16 mouse cellular contexts compared by ENCODE assay signal in the genomic region with DNA sequence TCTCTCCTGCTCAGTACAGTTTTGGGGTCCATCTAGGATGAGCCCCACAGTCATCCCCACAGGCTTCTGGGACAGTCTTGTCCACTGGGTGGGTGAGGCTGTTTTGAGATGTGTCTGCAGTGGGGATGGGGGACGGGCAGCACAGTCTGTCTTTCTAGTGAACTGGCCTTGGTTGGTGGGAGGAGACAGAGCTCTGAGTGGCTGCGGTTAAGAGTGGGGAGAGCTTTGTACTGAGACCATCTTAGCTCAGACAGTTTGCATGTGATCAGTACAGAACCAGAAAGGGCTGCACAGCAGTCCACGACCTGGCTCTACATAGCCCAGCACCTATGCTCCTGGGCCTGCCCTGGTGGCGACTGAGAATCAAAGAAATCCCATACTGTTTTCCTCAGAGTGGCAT.
A peak's percentile ranks its signal among the peaks of the same experiment; 100 is the strongest.
DNase-seq lines count a peak whose midpoint lies in the region; ATAC-seq and TF ChIP-seq lines count a peak whose summit lies in the region.
"Had no signal": no experiment of that assay in that cellular context is flagged by ENCODE, and none has a peak within 500 bp of the region (broad histone marks: within the 10 kb centered on the region; RNA-seq: fewer than 3 reads in every experiment).

No protein-coding gene starts in this region.

- H3K36me3 ChIP-seq in hindbrain, embryonic 10.5 days: no peaks in the 10 kb centered on the region
- H3K36me3 ChIP-seq in hindbrain, embryonic 12.5 days: no peaks in the 10 kb centered on the region
- no peaks in the 10 kb centered on the region for H3K36me3 ChIP-seq in neural tube, embryonic 13.5 days
- H3K36me3 ChIP-seq: limb, embryonic 13.5 days; liver, embryonic 15.5 days had no signal

- H3K4me3 ChIP-seq in hindbrain, embryonic 10.5 days: no peak overlapping the region
- H3K4me3 ChIP-seq in hindbrain, embryonic 12.5 days: no peak overlapping the region
- H3K4me3 ChIP-seq in neural tube, embryonic 13.5 days: no peak overlapping the region
- no peak overlapping the region for H3K4me3 ChIP-seq in olfactory bulb, adult 2 months (ENCODE audit: insufficient read depth, low read depth, low read length)
- H3K4me3 ChIP-seq: limb, embryonic 13.5 days; liver, embryonic 15.5 days had no signal

- no peak for TF ChIP-seq CTCF in olfactory bulb, adult 2 months (IDR thresholded peaks at IDR 0.05; ENCODE audit: insufficient read depth, low read depth, low read length)

- 0 out of 2 replicates have a peak, but pooled peaks have one; percentile 17 for ATAC-seq in frontal cortex, adult (ENCODE audit: low TSS enrichment)
- no peak for ATAC-seq in hindbrain, embryonic 12.5 days (ENCODE audit: low FRiP score)
- no peak for ATAC-seq in neural tube, embryonic 13.5 days (ENCODE audit: low read depth)
- ATAC-seq: forebrain, embryonic 14.5 days; lung, postnatal 0 days had no signal

- H3K9ac ChIP-seq in hindbrain, embryonic 12.5 days: no peak overlapping the region
- H3K9ac ChIP-seq in neural tube, embryonic 13.5 days: no peak overlapping the region
- H3K9ac ChIP-seq: limb, embryonic 13.5 days; liver, embryonic 15.5 days had no signal

- no peaks in the 10 kb centered on the region for H3K9me3 ChIP-seq in hindbrain, embryonic 10.5 days
- no peaks in the 10 kb centered on the region for H3K9me3 ChIP-seq in hindbrain, embryonic 12.5 days (replicated peaks)
- H3K9me3 ChIP-seq in neural tube, embryonic 13.5 days: no peaks in the 10 kb centered on the region
- H3K9me3 ChIP-seq: limb, embryonic 13.5 days; liver, embryonic 15.5 days had no signal

- no peak for TF ChIP-seq POLR2A in olfactory bulb, adult 2 months (IDR thresholded peaks at IDR 0.05; ENCODE audit: insufficient read depth, low read depth, low read length)

- 87% methylated on average over 4 of the region's 4 CpGs for WGBS in hindbrain, embryonic 10.5 days
- 85% methylated on average over 4 of the region's 4 CpGs for WGBS in hindbrain, embryonic 12.5 days
- WGBS in neural tube, embryonic 13.5 days: 89% methylated on average over 4 of the region's 4 CpGs
- WGBS in olfactory bulb, adult 2 months: 85% methylated on average over 4 of the region's 4 CpGs

- H3K4me2 ChIP-seq in hindbrain, embryonic 12.5 days (replicated peaks): no peak overlapping the region
- no peak overlapping the region for H3K4me2 ChIP-seq in neural tube, embryonic 13.5 days
- H3K4me2 ChIP-seq: limb, embryonic 13.5 days; liver, embryonic 15.5 days had no signal

- peaks cover 10% of the 10 kb centered on the region; the same call in 1 of the 2 replicates for H3K27me3 ChIP-seq in hindbrain, embryonic 10.5 days (ENCODE audit: insufficient read depth, poor library complexity, severe bottlenecking)
- no peaks in the 10 kb centered on the region for H3K27me3 ChIP-seq in hindbrain, embryonic 12.5 days
- no peaks in the 10 kb centered on the region for H3K27me3 ChIP-seq in neural tube, embryonic 13.5 days
- H3K27me3 ChIP-seq: CH12.LX; liver, embryonic 15.5 days had no signal

- peak overlapping the region; percentile 56 for H3K27ac ChIP-seq in hindbrain, embryonic 10.5 days
- no peak overlapping the region for H3K27ac ChIP-seq in hindbrain, embryonic 12.5 days
- H3K27ac ChIP-seq in neural tube, embryonic 13.5 days (replicated peaks): peak overlapping the region; percentile 57
- peak overlapping the region; percentile 49; the same call in 1 of the 2 replicates for H3K27ac ChIP-seq in olfactory bulb, adult 2 months (ENCODE audit: insufficient read depth, low read depth, low read length)
- H3K27ac ChIP-seq: limb, embryonic 13.5 days; liver, embryonic 15.5 days had no signal

- H3K4me1 ChIP-seq in hindbrain, embryonic 10.5 days (replicated peaks): peaks cover 71% of the 10 kb centered on the region
- peaks cover 34% of the 10 kb centered on the region for H3K4me1 ChIP-seq in hindbrain, embryonic 12.5 days
- H3K4me1 ChIP-seq in neural tube, embryonic 13.5 days (replicated peaks): peaks cover 45% of the 10 kb centered on the region
- peaks cover 35% of the 10 kb centered on the region for H3K4me1 ChIP-seq in olfactory bulb, adult 2 months (ENCODE audit: control insufficient read depth, insufficient read depth, low read length)

- DNase-seq in frontal cortex, postnatal 14 days (ENCODE audit: low spot score in 2 of 2): no peak
- DNase-seq in hindbrain, embryonic 10.5 days (ENCODE audit: low spot score): no peak
- no peak for DNase-seq in neural tube, embryonic 10.5 days (ENCODE audit: extremely low spot score, low spot score)
- no peak for DNase-seq in kidney, postnatal 10 days
- DNase-seq: cerebellum, adult 11 months; cerebellum, postnatal 25 days; thymus, adult 2 months had no signal
